Mouse (Mus musculus) left cerebral cortex, postnatal 36 days (tissue): ENCODE data around the gene Nbea. TPM values are rescaled to one million over a fixed set of nuclear protein-coding genes. Genes with fewer than 3 reads are reported as not detected.

ENCODE experiments used
- DNase-seq, 2 experiments: peaks; one replicate each; pipeline ENCODE4 v3.0.0; 2021 to 2022; ENCODE audit warnings: low spot score in 2 of 2, mixed read lengths in 1 of 2
- intact Hi-C: fragments of 180-260 bp; cut with DNase I; formaldehyde crosslinking; loops from one replicate; pipeline ENCODE4 v1.15.1; 2025
- total RNA-seq, 2 experiments: library from RNA; stranded (reverse); gene quantifications; 2 replicates each; pipeline ENCODE4 v1.2.3; 2021

The Nbea gene
- total RNA-seq, 2 experiments from 2014 or later: 175 to 187 TPM

GRCm38 (mm10) chr3:55788214-55788586, 395.3 kb downstream of the Nbea start:
- DNase-seq: no peak
- intact Hi-C loops: no loop called here

GRCm38 (mm10) chr3:55787487-55788213, 395.9 kb downstream of the Nbea start:
- intact Hi-C loops: no loop called here
- peak in 1 of 2 experiments; percentile 44 for DNase-seq

DNA sequence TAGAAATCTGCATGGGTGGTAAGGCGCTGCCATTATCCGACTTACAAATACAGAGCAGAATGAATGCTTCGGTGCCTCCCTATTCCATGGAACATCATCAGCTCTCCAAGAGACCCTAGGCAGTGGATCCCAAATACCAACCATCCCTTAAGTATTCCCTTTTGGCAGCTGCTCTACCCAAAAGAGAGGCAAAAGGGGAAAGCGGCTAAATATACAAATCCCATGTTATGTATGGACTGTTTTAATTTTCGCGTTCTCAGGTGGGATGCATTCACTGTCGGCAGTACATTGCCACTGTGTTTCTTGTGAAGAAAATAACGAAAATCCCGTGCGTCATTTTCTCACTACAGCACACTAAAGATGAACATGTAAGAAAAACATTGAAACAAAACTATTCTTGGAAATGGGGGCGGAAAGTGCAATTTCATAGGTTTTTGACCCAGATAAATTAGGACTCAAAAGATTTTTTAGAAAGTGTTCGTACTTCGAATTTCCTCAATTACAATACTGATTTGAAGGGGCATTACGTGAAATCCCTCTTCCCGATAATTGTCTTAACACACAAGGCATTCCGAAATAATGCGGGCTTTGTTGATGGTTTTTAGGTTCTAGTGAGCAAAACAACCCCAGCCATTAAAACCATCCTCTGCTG, 396.5 kb downstream of the Nbea start:
- intact Hi-C loops: no loop called here
- no peak for DNase-seq

GRCm38 (mm10) chr3:55785981-55786725, 397.3 kb downstream of the Nbea start:
- intact Hi-C loops: no loop called here
- no peak for DNase-seq

DNA sequence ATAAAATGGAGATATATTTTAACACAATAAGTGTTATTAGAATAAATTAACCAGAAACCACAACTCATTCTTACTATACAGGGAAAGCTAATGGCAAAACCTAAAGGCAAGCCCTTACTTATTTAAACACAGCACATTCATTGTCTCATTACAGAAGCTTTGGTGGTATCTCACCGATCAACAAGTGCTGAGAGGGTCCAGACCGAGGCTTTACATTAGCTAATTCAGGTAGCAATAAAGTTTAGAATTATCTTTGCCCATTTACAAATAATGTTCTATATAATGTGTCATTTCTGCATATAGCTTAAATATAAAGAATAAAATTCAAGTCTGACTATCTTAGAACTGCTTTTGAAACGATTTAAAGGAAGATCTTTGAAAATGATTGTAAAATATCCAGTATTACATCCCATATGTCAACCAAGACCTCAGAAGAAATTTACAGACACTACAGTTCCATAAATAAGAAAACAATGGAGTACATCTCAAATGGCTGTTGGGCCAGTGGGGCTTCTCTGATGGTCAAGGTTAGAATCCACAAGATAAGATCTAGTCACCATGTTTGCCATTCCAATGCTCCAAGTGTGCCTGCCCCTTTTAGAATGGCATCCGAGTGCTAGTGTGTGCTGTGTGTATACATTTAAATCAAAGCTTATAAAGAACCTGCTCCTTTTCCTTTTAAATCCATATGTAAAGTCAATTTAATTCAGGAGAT, 398.1 kb downstream of the Nbea start:
- intact Hi-C loops: no loop called here

GRCm38 (mm10) chr3:55784101-55784500, 399.4 kb downstream of the Nbea start:
- DNase-seq: no peak
- intact Hi-C loops: no loop called here

More for the DNA sequence above, 398.1 kb downstream of the Nbea start:
- DNase-seq: no peak

GRCm38 (mm10) chr3:55783171-55784081, 400.1 kb downstream of the Nbea start:
- DNase-seq: no peak
- intact Hi-C loops: no loop called here

- DNase-seq: peak in 1 of 2 experiments; percentile 34
- intact Hi-C loops: no loop called here
Observed at GRCm38 (mm10) chr3:55782771-55783170, 400.7 kb downstream of the Nbea start.

GRCm38 (mm10) chr3:55782056-55782687, 401.3 kb downstream of the Nbea start, which contains the start of gene Mab21l1:
TSS of gene Mab21l1 (plus strand) at chr3:55782510.
- intact Hi-C loops: no loop called here
- peak in 1 of 2 experiments; percentile 29 for DNase-seq

GRCm38 (mm10) chr3:55781429-55782055, 402.0 kb downstream of the Nbea start:
- no peak for DNase-seq
- intact Hi-C loops: no loop called here

DNA sequence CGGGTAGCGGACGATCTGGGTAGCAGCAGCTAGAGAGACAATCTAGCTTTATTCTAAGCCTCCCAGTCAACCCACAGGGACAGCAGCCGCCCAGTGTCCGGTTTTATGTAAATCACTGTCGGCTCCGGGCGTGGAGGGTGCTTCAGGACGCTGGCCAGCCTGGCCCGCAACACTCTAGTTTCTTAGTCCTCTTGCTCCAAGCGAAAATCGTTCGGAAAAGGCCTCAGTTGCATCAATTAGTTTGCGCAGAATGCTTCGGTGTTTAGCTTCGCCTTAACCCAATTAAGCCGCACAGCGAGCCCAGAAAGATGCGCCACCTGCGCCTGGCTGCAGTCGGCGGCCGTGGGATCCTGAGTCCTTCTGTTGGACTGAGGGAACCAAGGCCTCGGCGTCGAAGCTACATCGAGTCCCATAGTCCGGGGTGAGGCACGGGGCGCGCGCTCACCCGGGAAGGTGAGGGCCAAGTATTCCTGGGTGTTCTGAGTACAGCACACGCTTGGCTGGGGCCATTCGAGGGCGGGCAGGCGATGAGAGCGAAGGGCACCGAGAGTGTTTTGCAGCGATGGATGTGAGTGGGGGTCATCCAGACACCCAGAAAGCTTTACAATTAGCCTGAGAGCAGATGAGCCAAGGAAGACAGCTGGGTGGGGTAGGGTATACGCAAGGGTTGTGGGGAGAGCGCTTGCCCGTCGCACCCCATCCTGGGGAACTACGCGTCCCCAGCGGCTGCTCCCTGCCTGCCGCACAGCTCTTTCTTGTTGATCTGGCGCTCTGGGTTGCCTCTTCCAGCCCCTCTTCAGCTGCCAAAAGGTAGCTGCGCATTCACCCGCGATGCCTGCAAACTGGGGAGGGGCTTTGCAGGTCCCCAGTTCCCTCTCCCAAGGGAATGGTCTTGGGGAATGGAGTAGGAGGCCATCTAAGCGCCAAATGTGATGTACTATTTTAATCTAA, 403.1 kb downstream of the Nbea start:
- peak in 1 of 2 experiments; percentile 52 for DNase-seq
- intact Hi-C loops: no loop called here

GRCm38 (mm10) chr3:55778764-55779730, 404.5 kb downstream of the Nbea start:
- no peak for DNase-seq
- intact Hi-C loops: no loop called here

GRCm38 (mm10) chr3:55777501-55777900, 406.0 kb downstream of the Nbea start:
- no peak for DNase-seq
- intact Hi-C loops: no loop called here

GRCm38 (mm10) chr3:55775753-55776152, 407.7 kb downstream of the Nbea start:
- intact Hi-C loops: no loop called here
- DNase-seq: no peak

DNA sequence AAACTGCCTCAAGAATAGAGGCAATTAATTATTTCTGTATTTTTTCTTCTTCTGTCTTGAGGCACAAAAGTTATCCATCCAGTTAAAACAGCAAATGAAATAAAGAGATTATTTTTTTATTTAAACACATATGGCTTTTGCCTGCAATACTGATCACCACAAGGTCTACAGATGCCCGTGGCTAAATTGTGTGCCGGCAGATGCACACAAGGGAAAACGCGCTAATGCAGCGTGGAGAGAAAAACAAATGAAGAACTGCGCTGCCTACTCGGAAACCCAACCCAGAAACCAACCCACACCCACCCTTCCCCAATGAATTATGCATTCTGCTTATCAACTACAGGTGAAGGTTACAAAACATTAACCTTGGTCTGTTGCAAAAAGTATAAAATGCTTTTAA, 408.3 kb downstream of the Nbea start:
- intact Hi-C loops: no loop called here
- DNase-seq: no peak

DNA sequence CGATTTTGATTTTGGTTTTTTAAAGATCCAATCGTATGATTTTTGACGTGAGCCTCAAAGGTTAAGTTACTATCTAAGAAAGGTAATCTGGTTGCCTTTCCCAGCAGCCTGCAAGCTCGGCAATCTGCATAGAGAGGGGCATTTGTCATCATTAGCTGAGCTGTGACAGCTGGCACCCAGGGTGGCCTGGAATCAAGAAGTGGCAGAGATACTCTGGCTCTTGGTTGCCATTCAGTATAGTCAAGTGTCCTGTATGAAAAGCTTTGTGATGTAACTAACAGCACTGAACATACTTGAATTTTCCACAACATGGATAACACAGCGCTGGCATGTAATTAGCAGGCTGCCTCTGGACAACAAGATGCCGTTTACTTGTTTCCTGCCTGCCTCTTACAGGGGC, 409.3 kb downstream of the Nbea start:
- intact Hi-C loops: no loop called here
- DNase-seq: no peak
